Mouse (Mus musculus) hindbrain, embryonic 15.5 days (tissue): ENCODE results near the gene Smap2. TPM values are rescaled to one million over a fixed set of nuclear protein-coding genes. Genes with fewer than 3 reads are reported as not detected.

ENCODE experiments used
- ATAC-seq: fragments of 200-750 bp; cut with Nextera tagmentation; 2 replicates; pipeline ENCODE4 v1.8.0; 2017; ENCODE audit warnings: low read depth, moderate number of reproducible peaks, moderate TSS enrichment; ENCODE audit not compliant: low FRiP score
- H3K27ac ChIP-seq: fragments of 300-500 bp; sonication (generic); replicated peaks from 2 replicates; pipeline ENCODE4 v1.5.1; 2015; ENCODE audit warnings: mild to moderate bottlenecking, inconsistent platforms
- H3K27me3 ChIP-seq: fragments of 300-500 bp; sonication (generic); 2 replicates; pipeline ENCODE4 v1.6.1; 2015; ENCODE audit warnings: control low read depth, inconsistent platforms
- H3K36me3 ChIP-seq: fragments of 300-500 bp; sonication (generic); 2 replicates; pipeline ENCODE4 v1.6.1; 2015; ENCODE audit warnings: control low read depth, inconsistent platforms
- H3K4me1 ChIP-seq: fragments of 300-500 bp; sonication (generic); replicated peaks from 2 replicates; pipeline ENCODE4 v1.6.1; 2015; ENCODE audit warnings: control low read depth, inconsistent platforms
- H3K4me2 ChIP-seq: fragments of 300-500 bp; sonication (generic); 2 replicates; pipeline ENCODE4 v1.6.1; 2015; ENCODE audit warnings: moderate library complexity, mild to moderate bottlenecking, inconsistent platforms
- H3K4me3 ChIP-seq: fragments of 300-500 bp; sonication (generic); 2 replicates; pipeline ENCODE4 v1.5.1; 2015; ENCODE audit warnings: mild to moderate bottlenecking, inconsistent platforms
- H3K9ac ChIP-seq: fragments of 300-500 bp; sonication (generic); 2 replicates; pipeline ENCODE4 v1.6.1; 2015; ENCODE audit warnings: inconsistent platforms
- H3K9me3 ChIP-seq: fragments of 300-500 bp; sonication (generic); 2 replicates; pipeline ENCODE4 v1.6.1; 2016; ENCODE audit warnings: control low read depth, inconsistent platforms
- WGBS: fragments of 180-500 bp; shearing (Covaris S2); methylation state at CpG from one replicate; pipeline ENCODE4 v1.1.7; 2015; 5-methylcytosine and 5-hydroxymethylcytosine counted together
- microRNA-seq: library from miRNA; unstranded; fragments of <30 nt; microRNA quantifications from one replicate; pipeline ENCODE4, GENCODE M21; 2016
- polyA plus RNA-seq: library from polyadenylated mRNA; unstranded; fragments of >200 nt; fragmentation: Nextera tagmentation; extraction: Ambion mirVana; gene quantifications from 2 replicates; pipeline ENCODE4 v1.2.1, GENCODE M21; 2015

The Smap2 gene
- polyA plus RNA-seq, 1 experiment from 2014 or later = 48.4 TPM

- ATAC-seq = peak; percentile 98
- peaks cover 18% of the 10 kb centered on the region for H3K4me1 ChIP-seq
- peak within 1 kb of the TSS; percentile 79 for H3K4me2 ChIP-seq
- peaks cover 17% of the 10 kb centered on the region for H3K9me3 ChIP-seq
- H3K27me3 ChIP-seq = no peaks in the 10 kb centered on the region
- peak within 1 kb of the TSS; percentile 84 for H3K27ac ChIP-seq
- under 1% methylated on average over 33 of the region's 33 CpGs for WGBS
- H3K9ac ChIP-seq = peak within 1 kb of the TSS; percentile 67
- H3K36me3 ChIP-seq = peaks cover 26% of the 10 kb centered on the region
- H3K4me3 ChIP-seq = peak within 1 kb of the TSS; percentile 53
These were observed 92.3 kb downstream of the Smap2 start, which contains the start of gene Exo5 for GRCm38 (mm10) chr4:120924554-120925299. Gene Exo5, minus strand, starts transcription at chr4:120925017.

GRCm38 (mm10) chr4:120921461-120921860 is 95.6 kb downstream of the Smap2 start:
- over 99% methylated on average over 8 of the region's 8 CpGs for WGBS
- no peak overlapping the region for H3K27ac ChIP-seq
- H3K27me3 ChIP-seq = no peaks in the 10 kb centered on the region
- H3K9ac ChIP-seq = no peak overlapping the region
- H3K4me2 ChIP-seq = no peak overlapping the region
- H3K4me1 ChIP-seq = peaks cover 18% of the 10 kb centered on the region
- H3K36me3 ChIP-seq = peaks cover 26% of the 10 kb centered on the region
- ATAC-seq = no peak
- H3K4me3 ChIP-seq = no peak overlapping the region
- H3K9me3 ChIP-seq = peaks cover 17% of the 10 kb centered on the region

Small RNAs within 50 kb of the gene (microRNA-seq; reads per million reads assigned to microRNA genes)
- gene Mir7015 = 0.87 reads per million

Other genes starting within 250 kb of the Smap2 start
- 78.4 and 82.1 TPM in 2 replicates for gene Nfyc, start 185.7 kb downstream of the Smap2 start, polyA plus RNA-seq
- gene Rims3, start 162.4 kb downstream of the Smap2 start, polyA plus RNA-seq = 26.4 and 26.5 TPM in 2 replicates
- 30.2 and 30.7 TPM in 2 replicates for gene Exo5, start 92.2 kb downstream of the Smap2 start, polyA plus RNA-seq
- gene Zfp69, start 65.5 kb downstream of the Smap2 start, polyA plus RNA-seq = 6.8 and 7.9 TPM in 2 replicates
- 22.7 and 27.8 TPM in 2 replicates for gene Col9a2, start 22.1 kb upstream of the Smap2 start, polyA plus RNA-seq
- 24.3 and 26.3 TPM in 2 replicates for gene Zmpste24, start 81.0 kb upstream of the Smap2 start, polyA plus RNA-seq
- not detected in 2 replicates for gene Tmco2, start 92.0 kb upstream of the Smap2 start, polyA plus RNA-seq
- 25.3 and 30.6 TPM in 2 replicates for gene Rlf, start 197.8 kb upstream of the Smap2 start, polyA plus RNA-seq